Mouse (Mus musculus): ENCODE measurements around the gene Fzr1. TPM values are rescaled to one million over a fixed set of nuclear protein-coding genes. Genes with fewer than 3 reads are reported as not detected.

Gene Fzr1
- polyA plus RNA-seq, 1 experiment from 2014 or later, result 92.1 TPM

- DNase-seq (ENCODE audit: low spot score) (no peak), ATAC-seq (replicated peaks; ENCODE audit: insufficient number of reproducible peaks, low FRiP score, low TSS enrichment, low read depth) (0 out of 2 replicates have a peak, but pooled peaks have one; percentile 0)
- Histone ChIP-seq H3K36me3 (replicated peaks; ENCODE audit: control insufficient read depth, insufficient read depth, low read depth, low read length) (peaks cover 21% of the 10 kb centered on the region), H3K4me2 (ENCODE audit: low read depth, low read length) (peak overlapping the region; percentile 81), H3K4me3 (ENCODE audit: low read depth, low read length) (peak overlapping the region; percentile 96), H3K27me3 (ENCODE audit: control insufficient read depth, insufficient read depth, low read length) (no peaks in the 10 kb centered on the region), H3K9me3 (replicated peaks; ENCODE audit: control insufficient read depth, low read length) (no peaks in the 10 kb centered on the region), H3K9ac (replicated peaks; ENCODE audit: low read length) (peak overlapping the region; percentile 85), H3K4me1 (ENCODE audit: control insufficient read depth, insufficient read depth, low read length) (peaks cover 6% of the 10 kb centered on the region), H3K27ac (replicated peaks; ENCODE audit: low read depth, low read length) (peak overlapping the region; percentile 59)
- 3% methylated on average over 20 of the region's 20 CpGs for WGBS
Observed at GRCm38 (mm10) chr10:81321436-81321835, 56.9 kb downstream of the Fzr1 start.

- H3K4me3 ChIP-seq (ENCODE audit: low read depth, low read length), result peak within 1 kb of the TSS; percentile 96
- ATAC-seq (replicated peaks; ENCODE audit: insufficient number of reproducible peaks, low FRiP score, low TSS enrichment, low read depth), result peak; percentile 87
- peak within 1 kb of the TSS; percentile 68 for H3K27ac ChIP-seq (replicated peaks; ENCODE audit: low read depth, low read length)
- H3K4me1 ChIP-seq (ENCODE audit: control insufficient read depth, insufficient read depth, low read length), result peaks cover 6% of the 10 kb centered on the region
- peak within 1 kb of the TSS; percentile 81 for H3K4me2 ChIP-seq (ENCODE audit: low read depth, low read length)
- H3K27me3 ChIP-seq (ENCODE audit: control insufficient read depth, insufficient read depth, low read length), result no peaks in the 10 kb centered on the region
- no peaks in the 10 kb centered on the region for H3K9me3 ChIP-seq (replicated peaks; ENCODE audit: control insufficient read depth, low read length)
- peaks cover 15% of the 10 kb centered on the region for H3K36me3 ChIP-seq (replicated peaks; ENCODE audit: control insufficient read depth, insufficient read depth, low read depth, low read length)
- H3K9ac ChIP-seq (replicated peaks; ENCODE audit: low read length), result peak within 1 kb of the TSS; percentile 85
- peak; percentile 100 for DNase-seq (ENCODE audit: low spot score)
- WGBS, result under 1% methylated on average over 68 of the region's 68 CpGs
Observed at GRCm38 (mm10) chr10:81320550-81321347, 57.6 kb downstream of the Fzr1 start, which contains the start of gene Cactin. Cactin (plus strand) TSS chr10:81321103.

GRCm38 (mm10) chr10:81319741-81320549 lies 58.4 kb downstream of the Fzr1 start:
- 2% methylated on average over 38 of the region's 38 CpGs for WGBS
- peak; percentile 5; the same call in 1 of the 2 replicates for ATAC-seq (replicated peaks; ENCODE audit: insufficient number of reproducible peaks, low FRiP score, low TSS enrichment, low read depth)
- H3K36me3 ChIP-seq (replicated peaks; ENCODE audit: control insufficient read depth, insufficient read depth, low read depth, low read length), result peaks cover 10% of the 10 kb centered on the region
- DNase-seq (ENCODE audit: low spot score), result peak; percentile 99
- H3K4me1 ChIP-seq (ENCODE audit: control insufficient read depth, insufficient read depth, low read length), result peaks cover 6% of the 10 kb centered on the region
- peak overlapping the region; percentile 59 for H3K9ac ChIP-seq (replicated peaks; ENCODE audit: low read length)
- H3K27ac ChIP-seq (replicated peaks; ENCODE audit: low read depth, low read length), result peak overlapping the region; percentile 68; the same call in 1 of the 2 replicates
- peak overlapping the region; percentile 53 for H3K4me2 ChIP-seq (ENCODE audit: low read depth, low read length)
- H3K9me3 ChIP-seq (replicated peaks; ENCODE audit: control insufficient read depth, low read length), result no peaks in the 10 kb centered on the region
- H3K27me3 ChIP-seq (ENCODE audit: control insufficient read depth, insufficient read depth, low read length), result no peaks in the 10 kb centered on the region
- H3K4me3 ChIP-seq (ENCODE audit: low read depth, low read length), result peak overlapping the region; percentile 96

GRCm38 (mm10) chr10:81319330-81319699 lies 59.0 kb downstream of the Fzr1 start:
- Histone ChIP-seq H3K27ac (replicated peaks; ENCODE audit: low read depth, low read length) (peak overlapping the region; percentile 54; the same call in 1 of the 2 replicates), H3K9me3 (replicated peaks; ENCODE audit: control insufficient read depth, low read length) (no peaks in the 10 kb centered on the region), H3K4me2 (ENCODE audit: low read depth, low read length) (peak overlapping the region; percentile 53), H3K4me1 (ENCODE audit: control insufficient read depth, insufficient read depth, low read length) (peaks cover 6% of the 10 kb centered on the region), H3K4me3 (ENCODE audit: low read depth, low read length) (peak overlapping the region; percentile 96), H3K9ac (replicated peaks; ENCODE audit: low read length) (peak overlapping the region; percentile 59), H3K27me3 (ENCODE audit: control insufficient read depth, insufficient read depth, low read length) (no peaks in the 10 kb centered on the region), H3K36me3 (replicated peaks; ENCODE audit: control insufficient read depth, insufficient read depth, low read depth, low read length) (peaks cover 9% of the 10 kb centered on the region)
- DNase-seq (ENCODE audit: low spot score) (no peak), ATAC-seq (replicated peaks; ENCODE audit: insufficient number of reproducible peaks, low FRiP score, low TSS enrichment, low read depth) (no peak)
- WGBS, result 31% methylated on average over 8 of the region's 8 CpGs

GRCm38 (mm10) chr10:81318589-81319329 lies 59.6 kb downstream of the Fzr1 start:
- Histone ChIP-seq H3K4me3 (ENCODE audit: low read depth, low read length) (peak overlapping the region; percentile 96; the same call in 1 of the 2 replicates), H3K36me3 (replicated peaks; ENCODE audit: control insufficient read depth, insufficient read depth, low read depth, low read length) (peaks cover 7% of the 10 kb centered on the region), H3K9me3 (replicated peaks; ENCODE audit: control insufficient read depth, low read length) (no peaks in the 10 kb centered on the region), H3K27ac (replicated peaks; ENCODE audit: low read depth, low read length) (no peak overlapping the region), H3K27me3 (ENCODE audit: control insufficient read depth, insufficient read depth, low read length) (no peaks in the 10 kb centered on the region), H3K4me1 (ENCODE audit: control insufficient read depth, insufficient read depth, low read length) (peaks cover 6% of the 10 kb centered on the region), H3K4me2 (ENCODE audit: low read depth, low read length) (no peak overlapping the region), H3K9ac (replicated peaks; ENCODE audit: low read length) (no peak overlapping the region; the same call in 1 of the 2 replicates)
- ATAC-seq (replicated peaks; ENCODE audit: insufficient number of reproducible peaks, low FRiP score, low TSS enrichment, low read depth) (no peak), DNase-seq (ENCODE audit: low spot score) (no peak)
- WGBS, result 93% methylated on average over 13 of the region's 13 CpGs

- Histone ChIP-seq H3K4me1 (ENCODE audit: control insufficient read depth, insufficient read depth, low read length) (peaks cover 6% of the 10 kb centered on the region), H3K4me3 (ENCODE audit: low read depth, low read length) (no peak overlapping the region)
- 14% methylated on average over 20 of the region's 20 CpGs for WGBS
Observed at GRCm38 (mm10) chr10:81317273-81317672, 61.0 kb downstream of the Fzr1 start.

GRCm38 (mm10) chr10:81316338-81317060 lies 61.8 kb downstream of the Fzr1 start:
- Histone ChIP-seq H3K9me3 (replicated peaks; ENCODE audit: control insufficient read depth, low read length) (no peaks in the 10 kb centered on the region), H3K36me3 (replicated peaks; ENCODE audit: control insufficient read depth, insufficient read depth, low read depth, low read length) (peaks cover 11% of the 10 kb centered on the region), H3K27me3 (ENCODE audit: control insufficient read depth, insufficient read depth, low read length) (no peaks in the 10 kb centered on the region), H3K4me3 (ENCODE audit: low read depth, low read length) (0 out of 2 replicates have a peak overlapping the region, but pooled peaks have one; percentile 8), H3K27ac (replicated peaks; ENCODE audit: low read depth, low read length) (no peak overlapping the region), H3K4me1 (ENCODE audit: control insufficient read depth, insufficient read depth, low read length) (peaks cover 6% of the 10 kb centered on the region), H3K9ac (replicated peaks; ENCODE audit: low read length) (peak overlapping the region; percentile 32; the same call in 1 of the 2 replicates), H3K4me2 (ENCODE audit: low read depth, low read length) (peak overlapping the region; percentile 36)
- 44% methylated on average over 16 of the region's 16 CpGs for WGBS
- ATAC-seq (replicated peaks; ENCODE audit: insufficient number of reproducible peaks, low FRiP score, low TSS enrichment, low read depth) (no peak), DNase-seq (ENCODE audit: low spot score) (peak; percentile 44)

More at GRCm38 (mm10) chr10:81317273-81317672, 61.0 kb downstream of the Fzr1 start:
- ATAC-seq (replicated peaks; ENCODE audit: insufficient number of reproducible peaks, low FRiP score, low TSS enrichment, low read depth) (no peak), DNase-seq (ENCODE audit: low spot score) (peak; percentile 50)
- Histone ChIP-seq H3K4me2 (ENCODE audit: low read depth, low read length) (peak overlapping the region; percentile 36), H3K36me3 (replicated peaks; ENCODE audit: control insufficient read depth, insufficient read depth, low read depth, low read length) (peaks cover 11% of the 10 kb centered on the region), H3K9ac (replicated peaks; ENCODE audit: low read length) (peak overlapping the region; percentile 32), H3K27me3 (ENCODE audit: control insufficient read depth, insufficient read depth, low read length) (no peaks in the 10 kb centered on the region), H3K9me3 (replicated peaks; ENCODE audit: control insufficient read depth, low read length) (no peaks in the 10 kb centered on the region), H3K27ac (replicated peaks; ENCODE audit: low read depth, low read length) (no peak overlapping the region)

Measured in embryonic facial prominence, embryonic 11.5 days (tissue).